Mouse (Mus musculus) spleen, adult 2 months (tissue): Measurements from ENCODE around the gene 1600002K03Rik.

Experiments
- CTCF ChIP-seq: fragments of 200-500 bp; IDR thresholded peaks from 2 replicates; pipeline ENCODE4 v1.5.1; 2011; ENCODE audit warnings: mild to moderate bottlenecking, inconsistent platforms; ENCODE audit not compliant: insufficient read depth, insufficient read length, insufficient replicate concordance; ENCODE audit errors: extremely low read depth
- POLR2A ChIP-seq: fragments of 200-500 bp; IDR thresholded peaks from 2 replicates; pipeline ENCODE4 v1.6.1; 2011; ENCODE audit warnings: low read depth, low read length, inconsistent platforms

GRCm38 (mm10) chr10:80142530-80142925 lies 30.2 kb upstream of the 1600002K03Rik start:
- TF ChIP-seq POLR2A, result no peak
- no peak for TF ChIP-seq CTCF
